Mouse (Mus musculus): Measurements from ENCODE around the gene Tm9sf2. TPM values are rescaled to one million over a fixed set of nuclear protein-coding genes. Genes with fewer than 3 reads are reported as not detected.

Gene Tm9sf2
- 475 and 729 TPM in 2 replicates for polyA plus RNA-seq (2012; rRNA removed)

DNA sequence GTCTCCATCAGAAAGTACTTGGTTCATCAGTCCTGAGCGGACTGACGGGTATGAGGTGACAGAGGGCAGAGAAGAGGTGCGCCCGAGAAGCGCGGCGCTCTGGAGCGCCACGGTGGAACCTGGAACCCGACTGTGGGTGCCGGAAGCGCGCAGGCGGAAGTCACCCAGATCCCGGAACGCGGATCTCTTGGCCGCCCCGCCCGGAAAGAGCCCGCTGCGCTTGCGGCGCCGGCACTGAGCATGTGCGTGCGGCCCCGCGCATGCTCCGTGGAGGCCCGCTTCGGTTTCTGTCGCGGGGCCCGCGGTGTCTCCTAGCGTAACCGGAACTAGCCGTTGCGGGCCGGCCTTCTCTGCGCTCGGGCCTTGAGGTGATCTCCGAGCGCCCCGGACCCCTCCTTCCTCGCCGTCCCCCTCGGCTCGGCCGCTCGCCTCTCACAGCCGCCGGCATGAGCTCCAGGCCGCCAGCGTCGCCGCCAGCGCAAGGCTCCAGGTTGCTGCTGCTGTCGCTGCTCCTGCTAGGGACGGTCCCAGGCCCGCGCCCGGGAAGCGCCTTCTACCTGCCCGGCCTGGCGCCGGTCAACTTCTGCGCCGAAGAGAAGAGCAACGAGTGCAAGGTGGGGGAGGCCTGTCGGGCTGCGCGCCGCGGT is at the start of gene Tm9sf2:
Gene Tm9sf2 (plus strand): TSS at position 217 of the 647 bp plus-strand sequence.

DNA sequence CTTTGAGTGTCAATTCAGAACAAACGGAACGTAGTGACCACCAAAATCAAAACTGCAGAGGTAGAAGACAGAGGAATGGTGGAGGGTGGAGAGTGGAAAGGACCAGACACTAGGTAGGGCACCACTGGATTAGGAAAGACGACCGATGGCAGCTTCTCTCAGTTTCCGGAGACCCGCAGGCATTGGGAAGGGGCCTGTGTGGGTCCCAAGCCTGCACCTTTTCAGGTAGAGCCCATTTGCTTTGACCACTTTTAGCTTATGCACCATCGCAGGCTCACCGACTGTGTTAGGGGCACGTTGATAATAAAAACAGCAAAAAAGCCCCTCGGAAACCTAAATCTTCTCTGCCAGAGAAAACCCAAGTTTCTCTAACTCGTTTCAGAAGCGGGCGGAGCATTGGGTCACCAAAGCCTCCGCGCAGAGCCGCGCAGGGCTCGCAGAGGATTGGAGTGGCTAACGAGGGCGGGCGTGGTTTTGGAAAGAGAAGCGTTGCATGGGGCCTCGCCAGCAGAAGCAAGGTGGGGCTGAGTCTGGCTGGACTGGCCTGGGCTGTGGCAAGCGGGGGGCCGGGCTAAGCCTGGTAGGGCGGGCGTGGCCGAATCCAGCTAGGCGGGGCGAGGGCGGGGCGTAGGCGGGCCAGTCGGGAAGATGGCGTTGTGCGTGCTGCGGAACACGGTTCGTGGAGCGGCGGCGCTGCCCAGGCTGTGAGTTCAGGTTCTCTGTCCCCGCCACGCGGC is 74.4 kb downstream of the Tm9sf2 start, which contains the start of gene Clybl:
Gene Clybl (plus strand): TSS at position 627 of the 737 bp plus-strand sequence.

Other genes with a start within 250 kb of the Tm9sf2 start
- 53.1 and 59.2 TPM in 2 replicates for gene Ubac2, start 228.4 kb upstream of the Tm9sf2 start, polyA plus RNA-seq (2012; rRNA removed)
- gene Gpr18, start 191.3 kb upstream of the Tm9sf2 start, polyA plus RNA-seq (2012; rRNA removed) = 0.79 and 1.2 TPM in 2 replicates
- 1.1 TPM in 2 replicates for gene Gpr183, start 141.8 kb upstream of the Tm9sf2 start, polyA plus RNA-seq (2012; rRNA removed)
- 0.48 TPM in 1 of 2 replicates, not detected in the other for gene Timm8a2, start 72.4 kb upstream of the Tm9sf2 start, polyA plus RNA-seq (2012; rRNA removed)
- gene Clybl, start 74.7 kb downstream of the Tm9sf2 start, polyA plus RNA-seq (2012; rRNA removed) = 6.9 and 8.5 TPM in 2 replicates

Measured in ovary, adult 2 months (tissue).